Mouse (Mus musculus) adrenal gland, adult 8-10 months (tissue): ENCODE data around the gene Scgb2b18. TPM values are rescaled to one million over a fixed set of nuclear protein-coding genes. Genes with fewer than 3 reads are reported as not detected.
"Not testable (repeated sequence)": the region's sequence is repeated elsewhere in the genome, so short reads cannot be mapped to it uniquely, and the experiment has no call there.

Source experiments
- DNase-seq: peaks from one replicate; pipeline ENCODE4 v3.0.0; 2022
- total RNA-seq, 4 experiments: library from RNA; stranded (reverse); gene quantifications; 2 replicates each; pipeline ENCODE4 v1.2.4; 2022

The Scgb2b18 gene
- not detected for total RNA-seq

DNA sequence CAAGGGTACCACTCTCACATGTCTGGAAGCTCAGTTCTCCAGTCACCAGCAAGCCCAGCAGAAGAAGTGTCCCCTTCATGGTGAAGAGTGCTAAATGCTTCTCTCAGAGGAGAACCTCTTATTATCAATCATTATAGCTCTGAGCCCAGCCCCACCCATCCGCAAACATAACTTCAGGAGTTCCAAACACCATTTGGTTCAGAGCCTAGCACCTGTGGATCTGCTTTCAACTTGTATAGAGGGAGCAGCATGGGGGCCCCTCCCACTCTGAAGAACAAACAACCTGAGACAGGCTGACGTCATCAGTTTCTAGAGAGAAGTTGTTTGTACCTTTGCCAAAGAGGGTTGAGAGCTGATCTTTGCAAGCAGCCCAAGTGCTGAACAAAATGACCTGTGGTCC is at the start of gene Scgb2b18:
Scgb2b18 (minus strand) TSS at position 101 of the 400 bp plus-strand sequence.
- not testable (repeated sequence) for DNase-seq

DNA sequence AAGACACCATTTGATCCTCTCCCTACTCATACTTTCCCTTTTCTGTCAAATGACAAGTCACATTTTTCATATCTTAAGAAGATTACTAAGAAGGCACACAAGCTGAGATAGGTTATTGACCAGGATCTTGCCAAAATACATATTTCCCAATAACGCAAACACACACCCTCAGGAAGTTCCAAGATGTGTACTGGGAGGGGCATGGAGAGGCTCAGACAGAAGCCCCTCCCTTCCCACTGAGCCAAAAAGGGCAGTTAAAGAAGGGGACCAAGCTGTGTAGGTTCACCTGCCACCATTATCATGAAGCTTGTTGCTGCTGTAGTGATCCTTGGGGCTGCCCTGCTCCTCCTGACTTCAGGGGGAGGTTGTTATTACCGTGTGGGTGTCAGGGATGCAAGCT is 11.6 kb upstream of the Scgb2b18 start, which contains the start of gene Scgb1b18:
Scgb1b18 (plus strand) TSS at position 301 of the 400 bp plus-strand sequence.
- DNase-seq, result not testable (repeated sequence)

Other genes with a start within 250 kb of the Scgb2b18 start
- gene Scgb2b17, start 117.3 kb downstream of the Scgb2b18 start, total RNA-seq, result not detected
- gene Scgb1b17, start 110.4 kb downstream of the Scgb2b18 start, total RNA-seq, result not detected
- not detected for gene Scgb1b18, start 11.7 kb upstream of the Scgb2b18 start, total RNA-seq
- not detected for gene Scgb2b19, start 106.5 kb upstream of the Scgb2b18 start, total RNA-seq
- not detected for gene Scgb1b19, start 113.4 kb upstream of the Scgb2b18 start, total RNA-seq
- not detected for gene Scgb2b20, start 192.5 kb upstream of the Scgb2b18 start, total RNA-seq
- gene Scgb1b20, start 199.4 kb upstream of the Scgb2b18 start, total RNA-seq, result not detected